Mouse (Mus musculus) c-Kit-negative CD71-positive TER-119-positive erythroid progenitor cells, embryonic 14.5 days (primary cell): ENCODE data around the gene Zfp292.
A peak's percentile ranks its signal among the peaks of the same experiment; 100 is the strongest.
"Not testable (repeated sequence)": the region's sequence is repeated elsewhere in the genome, so short reads cannot be mapped to it uniquely, and the experiment has no call there.

ENCODE experiments used
- DNase-seq: peaks from one replicate; pipeline ENCODE4 v3.0.0-alpha.2; 2013; ENCODE audit warnings: low read depth, low spot score

Gene Zfp292

GRCm38 (mm10) chr4:34882818-34883217 is at the start of gene Zfp292:
TSS of gene Zfp292 (minus strand) at chr4:34882960.
- DNase-seq: peak; percentile 73

- not testable (repeated sequence) for DNase-seq
Observed at GRCm38 (mm10) chr4:34928386-34928785, 45.6 kb upstream of the Zfp292 start.

GRCm38 (mm10) chr4:34922177-34922870 is 39.6 kb upstream of the Zfp292 start:
- no peak for DNase-seq

GRCm38 (mm10) chr4:34917400-34917799 is 34.6 kb upstream of the Zfp292 start:
- no peak for DNase-seq

GRCm38 (mm10) chr4:34912171-34912570 is 29.4 kb upstream of the Zfp292 start:
- DNase-seq: no peak

- no peak for DNase-seq
Observed at GRCm38 (mm10) chr4:34911401-34911800, 28.6 kb upstream of the Zfp292 start.

- DNase-seq: no peak
Observed at GRCm38 (mm10) chr4:34908127-34908526, 25.4 kb upstream of the Zfp292 start.

GRCm38 (mm10) chr4:34907026-34907425 is 24.3 kb upstream of the Zfp292 start:
- DNase-seq: no peak

GRCm38 (mm10) chr4:34906151-34906550 is 23.4 kb upstream of the Zfp292 start:
- no peak for DNase-seq

- DNase-seq: no peak
Observed at GRCm38 (mm10) chr4:34905396-34905795, 22.6 kb upstream of the Zfp292 start.

- DNase-seq: not testable (repeated sequence)
Observed at GRCm38 (mm10) chr4:34901582-34901981, 18.8 kb upstream of the Zfp292 start.

GRCm38 (mm10) chr4:34901166-34901565 is 18.4 kb upstream of the Zfp292 start:
- no peak for DNase-seq

- DNase-seq: no peak
Observed at GRCm38 (mm10) chr4:34900155-34900554, 17.4 kb upstream of the Zfp292 start.

- no peak for DNase-seq
Observed at GRCm38 (mm10) chr4:34899322-34899721, 16.6 kb upstream of the Zfp292 start.

- DNase-seq: no peak
Observed at GRCm38 (mm10) chr4:34898497-34898896, 15.7 kb upstream of the Zfp292 start.

GRCm38 (mm10) chr4:34893479-34893878 is 10.7 kb upstream of the Zfp292 start, which contains the start of gene Cga:
TSS of gene Cga (plus strand) at chr4:34893779.
- no peak for DNase-seq

GRCm38 (mm10) chr4:34889812-34890185 is 7.0 kb upstream of the Zfp292 start:
- no peak for DNase-seq

- no peak for DNase-seq
Observed at GRCm38 (mm10) chr4:34889101-34889811, 6.5 kb upstream of the Zfp292 start.

- DNase-seq: no peak
Observed at GRCm38 (mm10) chr4:34887295-34887694, 4.5 kb upstream of the Zfp292 start.

- DNase-seq: peak; percentile 65
Observed at GRCm38 (mm10) chr4:34886490-34887111, 3.8 kb upstream of the Zfp292 start.

GRCm38 (mm10) chr4:34885631-34886351 is 3.0 kb upstream of the Zfp292 start:
- DNase-seq: no peak
